Mouse (Mus musculus): Measurements from ENCODE around the gene AU021092.

- TF ChIP-seq MAFK (IDR thresholded peaks at IDR 0.05; ENCODE audit: insufficient read depth, low read depth, low read length): no peak
- TF ChIP-seq CHD2 (IDR thresholded peaks at IDR 0.05; ENCODE audit: low read depth, low read length): no peak
- TF ChIP-seq HCFC1 (IDR thresholded peaks at IDR 0.05; ENCODE audit: borderline replicate concordance, insufficient read depth, low read length): no peak
- TF ChIP-seq ZNF384 (IDR thresholded peaks at IDR 0.05; ENCODE audit: low read depth, low read length): no peak
Measured at GRCm38 (mm10) chr16:5263926-5264325, 41.8 kb upstream of the AU021092 start.

Measured in ES-E14 (cell line).